Mouse (Mus musculus) v-Abl transformed pro-B cells (cell line): ENCODE measurements at regions not wholly inside any gene's neighbourhood (a gene's known extent, or its start where the extent isn't known, plus 50 kb on each side); places are given as distances from the start of the nearest gene placed in this dataset.

Experiments used
- in situ Hi-C, 2 experiments: fragments of 400-800 bp; cut with MboI; formaldehyde crosslinking; loops; one replicate each; pipeline ENCODE4 v1.15.1; 2025; ENCODE audit not compliant: unreplicated experiment in 2 of 2

DNA sequence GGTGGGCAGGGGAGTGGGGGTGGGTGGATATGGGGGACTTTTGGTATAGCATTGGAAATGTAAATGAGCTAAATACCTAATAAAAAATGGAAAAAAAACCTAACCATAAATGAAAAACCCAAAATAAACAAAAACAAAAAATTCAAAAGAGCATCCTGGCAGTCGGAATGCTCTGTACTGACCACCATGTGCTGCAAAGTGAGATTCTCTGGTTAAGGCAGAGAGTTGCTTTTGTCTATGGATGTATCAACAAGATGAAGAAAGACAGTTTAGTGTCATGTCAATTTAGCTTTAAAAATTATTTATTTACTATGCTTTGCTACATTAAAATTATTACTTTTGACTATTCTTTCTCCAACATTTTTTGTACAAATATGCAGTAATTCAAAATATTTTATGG lies 88.5 kb downstream of the E330014E10Rik start:
- in situ Hi-C loops = no loop called here

DNA sequence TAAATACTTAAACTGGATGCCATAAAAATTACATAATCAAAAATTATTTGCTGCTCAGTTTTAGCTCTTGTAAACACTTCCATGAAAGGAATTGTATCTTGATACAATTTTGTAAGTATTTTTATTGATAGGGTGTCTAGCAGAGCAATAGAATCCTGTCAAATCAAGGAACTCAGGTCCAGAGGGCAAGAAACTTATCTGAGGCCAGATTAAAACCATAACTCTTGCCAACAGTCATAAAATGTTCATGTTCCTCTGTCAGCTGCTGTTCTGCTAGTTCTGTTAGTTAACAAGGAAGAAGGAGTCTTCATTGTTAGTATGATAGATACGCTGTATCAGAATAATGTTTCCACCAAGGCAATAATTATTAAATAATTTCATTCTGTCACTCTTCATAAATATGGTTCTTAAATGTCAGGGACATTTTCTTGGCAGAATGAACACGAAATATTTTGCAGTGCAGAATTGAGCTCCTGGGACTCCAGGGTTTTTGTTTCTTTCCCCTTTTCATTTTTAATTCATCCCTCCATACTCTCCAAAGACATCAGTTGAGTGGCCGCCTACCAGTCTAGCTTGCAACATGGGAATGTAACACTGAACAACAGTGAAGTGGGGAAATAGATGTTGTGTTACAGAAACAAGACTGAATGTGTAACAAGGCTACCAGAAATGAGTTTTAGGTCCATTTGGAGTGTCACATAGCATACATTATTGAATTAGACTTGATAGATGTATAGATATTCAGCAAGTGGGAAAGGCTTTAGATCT lies 89.1 kb downstream of the E330014E10Rik start:
- in situ Hi-C loops = no loop called here

GRCm38 (mm10) chr5:95865516-95865915 lies 89.7 kb downstream of the E330014E10Rik start:
- in situ Hi-C loops = no loop called here

- in situ Hi-C loops = no loop called here
Observed at GRCm38 (mm10) chr5:95866848-95867495, 89.8 kb upstream of the Cxcl13 start.

DNA sequence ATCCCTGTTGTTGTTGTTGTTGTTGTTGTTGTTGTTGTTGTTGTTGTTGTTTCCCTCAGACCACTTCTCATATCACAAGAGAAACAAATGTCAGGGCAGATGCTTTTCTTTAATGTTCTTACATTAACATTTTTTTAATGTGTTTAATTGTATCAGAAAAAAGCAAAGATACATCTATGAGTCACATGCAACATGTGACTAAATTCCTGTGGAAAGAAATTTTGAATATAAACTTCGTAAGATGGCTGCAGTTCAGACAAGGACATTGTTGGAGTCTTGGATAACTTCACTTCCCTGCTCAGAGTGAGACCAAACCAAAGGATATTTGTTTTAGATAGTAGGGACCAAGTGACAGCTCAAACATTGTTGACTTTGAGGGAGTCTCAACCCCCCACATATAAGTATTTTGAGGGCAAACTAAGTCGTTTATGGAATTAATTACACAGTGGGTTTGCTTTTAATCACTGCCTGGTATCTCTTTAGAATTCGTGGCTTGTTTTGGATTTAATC lies 86.4 kb upstream of the Cxcl13 start:
- in situ Hi-C loops = no loop called here

DNA sequence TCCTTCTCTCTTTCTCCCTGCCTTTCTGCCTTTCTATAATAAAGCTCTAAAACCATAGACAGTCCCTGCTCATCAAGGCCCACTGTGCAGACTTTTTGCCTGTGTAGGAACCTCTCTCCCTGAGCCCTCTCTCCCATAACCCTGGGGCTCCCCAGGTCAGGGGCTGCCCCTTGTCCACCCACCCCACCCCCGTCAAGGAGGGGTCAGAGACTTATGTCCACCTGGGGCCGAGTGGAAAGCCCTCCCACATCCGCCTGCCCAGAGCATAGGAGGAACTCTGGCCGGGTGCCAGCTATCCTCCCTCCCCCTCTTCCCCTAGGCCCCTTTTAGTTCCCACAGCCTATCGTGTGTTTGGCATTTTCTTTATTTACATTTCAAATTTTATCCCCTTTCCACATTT lies 81.8 kb upstream of the Cxcl13 start:
- in situ Hi-C loops = loop anchor here in 1 of 2 experiments (25.0 kb wide), 1 partner anchor 887 kb away; no protein-coding TSS in a partner anchor

DNA sequence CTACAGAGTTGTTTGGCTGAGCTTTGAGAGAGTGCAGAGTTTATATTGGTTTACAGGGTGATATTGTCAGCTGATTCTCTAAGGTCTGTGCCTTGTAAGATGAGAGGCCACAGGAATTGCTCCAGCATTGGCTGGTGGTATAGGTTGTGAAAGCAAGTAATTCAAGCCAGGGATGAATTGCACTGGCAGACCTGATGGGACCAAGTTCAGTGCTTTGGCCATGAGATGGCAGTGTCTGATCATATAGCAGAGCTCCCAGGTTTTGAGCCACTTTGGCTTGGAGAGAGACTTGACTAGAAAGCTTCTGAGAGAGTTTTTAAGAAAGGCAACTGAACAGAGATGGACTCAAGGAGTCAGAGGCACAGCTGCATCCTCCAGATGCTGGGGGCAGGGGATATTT lies 75.8 kb upstream of the Cxcl13 start:
- in situ Hi-C loops = loop anchor here in 1 of 2 experiments (25.0 kb wide), 1 partner anchor 881 kb away; no protein-coding TSS in a partner anchor
